Mouse (Mus musculus): Measurements from ENCODE around the gene Thra.

DNA sequence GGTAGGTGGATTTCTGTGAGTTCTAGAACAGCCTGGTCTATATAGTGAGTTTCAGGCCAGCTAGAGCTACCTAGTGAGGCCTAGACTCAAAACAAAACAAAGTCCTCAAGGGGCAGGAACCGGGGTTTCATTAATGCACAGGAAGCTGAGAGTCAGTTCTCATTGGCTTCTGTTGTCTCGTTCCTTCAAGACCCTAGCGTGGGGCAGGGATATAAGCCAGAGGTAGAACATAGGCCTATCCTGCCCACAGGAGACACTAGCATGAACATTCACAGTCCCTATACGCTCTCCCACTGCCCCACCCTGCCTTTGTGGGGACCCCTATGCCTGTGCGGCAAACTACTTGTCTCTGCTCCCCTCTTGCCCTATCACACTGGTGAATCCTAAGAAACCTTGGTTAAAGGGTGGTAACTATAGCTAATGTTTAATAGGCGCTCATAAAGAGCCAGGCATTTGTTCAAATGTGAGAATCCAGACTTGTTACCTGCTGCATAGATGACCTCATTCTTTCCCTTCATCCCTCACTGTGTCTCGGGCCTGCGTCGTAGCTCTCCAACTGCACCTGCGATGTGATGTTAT, 12.2 kb downstream of the Thra start:
- no peak for TF ChIP-seq CEBPB (IDR thresholded peaks at IDR 0.05; ENCODE audit: insufficient read depth, poor library complexity, severe bottlenecking)
- TF ChIP-seq POLR2A (IDR thresholded peaks at IDR 0.05; ENCODE audit: insufficient read length, low read depth), result no peak
- no peak for TF ChIP-seq TCF3 (IDR thresholded peaks at IDR 0.05; ENCODE audit: insufficient read length, low read depth)
- no peak for TF ChIP-seq TCF12 (IDR thresholded peaks at IDR 0.05; ENCODE audit: insufficient read depth, poor library complexity, severe bottlenecking)
- TF ChIP-seq E2F4 (IDR thresholded peaks at IDR 0.05; ENCODE audit: insufficient read depth), result no peak
